Mouse (Mus musculus) layer of hippocampus, adult 11-12 months (tissue): ENCODE results near the gene Map3k11.
A peak's percentile ranks its signal among the peaks of the same experiment; 100 is the strongest.

Source experiments
- DNase-seq: peaks from one replicate; pipeline ENCODE4 v3.0.0; 2022; ENCODE audit warnings: low spot score

Map3k11 gene

GRCm38 (mm10) chr19:5688200-5689087 is at the start of gene Map3k11, which contains the start of gene Pcnx3:
Gene Map3k11 (plus strand): TSS chr19:5688742.
Gene Pcnx3 (minus strand): TSS chr19:5688908.
- peak; percentile 98 for DNase-seq

DNA sequence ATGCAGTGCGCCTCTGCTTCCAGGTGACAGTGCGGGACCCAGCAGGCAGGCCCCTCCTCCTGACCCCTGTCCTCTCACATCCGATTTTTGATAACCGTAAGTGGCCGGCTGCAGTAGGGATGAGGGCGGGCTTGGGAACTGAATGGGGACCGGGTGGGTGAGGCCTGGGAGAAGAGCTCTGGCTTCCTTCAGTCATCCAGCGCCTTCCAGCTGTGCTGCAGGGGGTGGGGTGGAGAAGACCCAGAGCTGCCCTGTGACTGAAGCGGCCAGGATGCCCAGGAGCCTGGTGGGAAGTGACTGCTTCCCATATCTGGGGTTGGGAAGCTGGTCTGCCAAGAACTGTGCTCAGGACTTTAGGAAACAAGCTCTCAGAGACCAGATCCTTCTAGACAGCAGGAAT is 48.2 kb upstream of the Map3k11 start:
- DNase-seq = no peak

DNA sequence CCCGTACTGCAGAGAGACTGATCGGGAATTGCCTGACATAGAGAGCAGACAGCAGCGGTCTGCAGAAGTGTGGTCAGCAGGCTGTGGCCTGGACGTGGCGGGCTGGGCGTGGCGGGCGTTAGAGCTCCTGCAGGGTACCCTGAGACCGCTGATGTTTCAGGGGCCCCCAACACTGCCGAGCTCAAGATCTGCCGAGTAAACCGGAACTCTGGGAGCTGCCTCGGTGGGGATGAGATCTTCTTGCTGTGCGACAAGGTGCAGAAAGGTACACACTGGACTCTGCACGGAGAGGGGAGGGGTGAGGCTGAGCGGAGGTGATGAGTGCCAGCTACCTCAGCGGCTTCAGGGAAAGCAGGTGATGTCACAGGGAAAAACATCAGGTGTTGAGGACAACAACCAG is 47.5 kb upstream of the Map3k11 start:
- no peak for DNase-seq

- no peak for DNase-seq
These were observed 46.9 kb upstream of the Map3k11 start for GRCm38 (mm10) chr19:5641641-5642040.

DNA sequence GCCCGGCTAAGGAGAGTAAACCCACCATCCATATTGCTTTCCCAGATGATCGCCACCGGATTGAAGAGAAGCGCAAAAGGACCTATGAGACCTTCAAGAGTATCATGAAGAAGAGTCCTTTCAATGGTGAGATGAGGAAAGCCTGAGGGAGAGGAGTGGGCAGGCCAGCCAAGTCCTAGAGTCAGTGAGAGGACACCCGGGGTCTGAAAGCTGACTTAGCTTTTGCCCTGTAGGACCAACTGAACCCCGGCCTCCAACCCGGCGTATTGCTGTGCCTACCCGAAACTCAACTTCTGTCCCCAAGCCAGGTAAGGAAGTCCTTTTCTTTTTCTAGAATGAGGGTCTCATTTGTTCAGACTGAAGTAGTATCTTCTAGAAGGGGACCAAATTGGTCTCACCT is 43.3 kb upstream of the Map3k11 start:
- no peak for DNase-seq

GRCm38 (mm10) chr19:5646731-5647330 is 41.7 kb upstream of the Map3k11 start:
- no peak for DNase-seq

DNA sequence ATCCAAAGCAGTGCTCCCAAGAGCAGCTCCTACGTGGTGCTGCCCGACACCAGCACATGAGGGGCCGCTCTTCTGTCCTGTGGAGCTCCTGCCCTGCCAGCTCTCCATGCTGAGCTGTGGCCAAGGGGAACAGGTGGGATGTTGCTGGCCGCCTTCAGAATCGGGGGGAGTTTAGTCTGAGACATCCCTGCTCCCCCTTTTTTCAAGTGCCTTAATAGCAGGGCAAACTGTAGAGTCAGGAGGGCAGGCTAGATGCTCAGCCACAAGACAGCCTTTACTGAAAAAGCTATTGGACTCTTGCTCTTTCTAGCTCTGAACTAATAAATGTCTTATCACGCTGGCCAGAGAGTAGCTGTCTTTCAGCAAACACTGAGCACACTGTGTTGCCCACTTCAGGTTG is 40.8 kb upstream of the Map3k11 start:
- no peak for DNase-seq

DNA sequence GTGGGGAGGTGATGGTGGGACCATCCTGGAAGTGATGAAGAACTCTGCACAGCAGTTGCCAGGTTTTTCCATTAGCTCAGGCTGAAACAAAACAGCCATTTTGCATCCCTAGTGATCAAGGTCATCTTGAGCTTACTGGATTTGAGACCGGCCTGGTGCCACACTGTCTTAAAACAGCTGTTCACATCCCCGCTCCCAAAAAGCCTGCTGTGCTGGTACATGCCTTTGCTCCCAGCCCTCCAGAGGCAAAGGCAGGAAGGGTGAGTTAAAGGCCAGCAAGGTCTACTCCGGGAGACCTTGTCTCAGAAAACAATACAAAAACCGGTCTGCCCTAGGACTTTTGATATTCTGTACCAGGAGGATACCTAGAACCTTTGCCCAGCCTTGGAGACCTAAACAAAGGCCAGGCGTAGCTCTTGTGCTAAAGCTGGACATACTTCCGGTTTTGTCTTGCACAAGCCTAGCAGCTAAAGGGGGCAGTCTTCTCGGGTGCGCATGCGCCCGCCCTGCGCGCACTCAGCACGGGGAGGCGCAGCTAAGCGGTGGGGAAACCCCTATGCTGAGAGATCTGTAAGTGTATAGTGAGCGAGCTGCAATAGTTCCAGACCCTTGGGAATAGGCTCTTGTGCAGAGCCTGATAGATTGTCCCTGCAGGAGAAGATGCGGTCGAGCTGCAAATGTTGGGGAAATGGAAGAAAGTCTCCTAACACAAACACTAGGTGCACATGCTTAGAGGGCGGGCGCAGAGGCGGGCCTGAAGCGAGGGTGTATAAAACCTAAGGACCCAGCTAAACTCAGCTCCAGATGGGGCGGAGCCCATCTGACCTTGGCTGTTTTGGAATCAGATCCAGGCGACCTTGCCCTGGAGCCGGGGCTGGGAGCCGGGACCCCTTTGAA is 39.9 kb upstream of the Map3k11 start:
- peak; percentile 85 for DNase-seq

DNA sequence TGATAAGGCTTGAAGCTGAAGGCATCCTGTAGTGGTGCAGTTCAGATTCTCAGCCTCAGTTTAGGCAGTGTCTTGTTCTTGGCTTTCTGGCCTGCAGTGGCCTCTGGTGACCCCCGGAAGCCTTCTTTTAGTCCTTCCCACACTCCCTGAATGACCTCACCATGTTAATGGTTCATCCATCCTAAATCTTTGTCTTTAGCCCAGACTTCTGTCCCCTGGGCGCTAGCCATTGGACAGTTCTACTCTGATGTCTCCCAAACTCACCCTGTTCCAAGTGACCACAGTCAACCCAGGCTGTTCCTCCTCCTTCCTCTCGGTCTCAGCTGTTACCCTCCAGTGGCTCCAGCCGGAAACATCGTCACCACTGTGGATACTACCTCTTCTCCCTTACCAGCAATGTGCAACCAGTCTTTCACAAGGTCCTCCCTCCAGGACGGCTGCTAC is 39.2 kb upstream of the Map3k11 start:
- DNase-seq = no peak

DNA sequence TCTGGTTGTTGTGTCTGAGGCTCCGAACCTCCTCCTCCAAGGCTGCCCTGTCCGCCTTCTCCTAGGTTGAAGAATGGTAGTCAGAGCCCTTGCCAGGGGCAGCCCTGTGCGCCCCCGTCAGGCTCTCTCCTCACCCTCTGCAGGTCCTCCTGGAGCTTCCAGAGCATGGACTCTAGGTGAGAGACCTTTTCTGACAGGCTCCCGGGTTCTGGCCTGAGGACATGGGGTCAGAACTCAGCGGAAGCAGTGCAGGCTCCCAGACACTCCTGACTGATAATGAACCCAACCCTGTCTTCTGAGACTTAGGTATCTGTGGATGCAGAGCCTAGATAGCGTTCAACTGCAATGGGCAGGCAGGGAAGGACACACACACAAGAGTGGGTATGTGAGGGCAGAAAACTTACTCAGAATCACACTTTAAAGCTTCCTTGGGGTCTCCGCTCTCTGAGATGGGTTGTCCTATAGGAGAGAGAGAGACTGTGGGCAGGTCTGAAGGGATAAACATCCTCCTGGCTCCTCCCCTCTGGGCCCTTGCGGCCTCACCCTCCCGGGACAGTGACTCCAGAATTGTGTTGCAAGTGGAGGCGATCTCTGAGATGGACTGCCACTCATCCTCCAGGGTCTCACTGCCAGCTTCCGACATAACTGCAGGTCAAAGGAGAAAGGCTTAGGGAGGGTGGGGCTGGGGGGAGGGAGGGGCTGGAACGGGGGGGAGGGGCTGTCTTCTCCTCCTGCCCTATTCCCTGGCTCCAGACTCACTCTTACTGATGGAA is 36.9 kb upstream of the Map3k11 start:
- DNase-seq = no peak

DNA sequence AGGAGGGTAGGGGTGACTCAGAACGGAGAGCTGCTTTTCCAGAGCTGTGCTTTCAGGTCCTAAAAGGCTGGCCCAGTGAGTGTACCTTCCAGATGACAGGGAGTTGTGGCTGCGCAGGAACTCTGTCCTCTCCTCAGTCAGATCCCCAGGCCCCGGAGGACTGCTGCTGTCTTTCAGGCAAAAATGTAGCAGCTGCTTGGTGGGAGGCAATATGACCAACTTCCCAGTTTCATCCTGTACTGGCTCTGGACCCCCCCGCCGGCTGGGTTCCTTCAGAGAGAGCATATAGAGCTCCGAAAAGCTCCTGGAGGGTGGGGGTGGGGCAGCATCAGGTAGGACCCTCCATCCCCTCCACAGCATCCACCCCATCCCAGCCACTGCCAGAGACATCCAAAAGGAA is 36.0 kb upstream of the Map3k11 start:
- DNase-seq = no peak

DNA sequence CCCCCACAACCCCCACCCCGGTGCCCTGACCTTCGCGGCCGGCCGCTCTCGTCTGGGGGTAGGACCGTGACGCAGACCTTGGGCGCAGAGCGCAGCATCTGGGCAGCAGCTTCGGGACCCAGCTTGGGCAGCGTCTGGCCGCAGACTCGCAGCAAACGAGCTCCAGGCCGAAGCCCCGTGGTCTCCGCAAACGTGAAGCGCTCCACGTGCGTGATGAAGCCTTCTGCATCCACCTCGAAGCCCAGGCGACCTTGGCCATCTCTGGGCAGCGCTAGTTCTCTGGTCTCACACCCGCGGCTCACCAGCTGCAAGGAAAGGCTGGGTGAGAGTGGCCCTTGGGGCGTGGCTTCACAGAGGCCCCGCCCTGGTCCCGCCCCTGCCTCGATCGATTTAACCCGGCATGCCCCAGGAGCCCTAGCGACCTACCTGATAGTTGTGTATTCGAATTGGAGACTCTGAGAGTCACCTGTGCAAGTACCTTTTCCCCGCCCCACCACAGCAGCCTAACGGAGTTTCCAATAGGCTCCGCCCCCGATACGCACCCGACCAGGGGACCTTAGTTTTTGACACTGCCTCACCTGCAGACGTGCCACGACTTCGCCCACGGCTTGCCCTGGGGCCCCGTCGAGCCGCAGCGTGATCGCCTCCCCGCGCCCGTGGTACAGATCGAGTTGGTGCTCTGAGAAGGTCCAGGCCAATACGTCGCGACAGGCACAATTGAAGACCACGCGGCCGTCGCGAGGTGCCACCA is 34.4 kb upstream of the Map3k11 start:
- no peak for DNase-seq

GRCm38 (mm10) chr19:5654720-5655298 is 33.7 kb upstream of the Map3k11 start:
- no peak for DNase-seq

- DNase-seq = peak; percentile 54
These were observed 27.4 kb upstream of the Map3k11 start for GRCm38 (mm10) chr19:5660942-5661751.

- no peak for DNase-seq
These were observed 26.2 kb upstream of the Map3k11 start for GRCm38 (mm10) chr19:5662310-5662709.

- DNase-seq = peak; percentile 82
These were observed 25.3 kb upstream of the Map3k11 start, which contains the start of gene Sipa1 for GRCm38 (mm10) chr19:5662981-5663913. Gene Sipa1 (minus strand): TSS chr19:5663707.

GRCm38 (mm10) chr19:5664669-5665257 is 23.8 kb upstream of the Map3k11 start:
- DNase-seq = no peak

GRCm38 (mm10) chr19:5665465-5665864 is 23.1 kb upstream of the Map3k11 start:
- no peak for DNase-seq
